Mouse (Mus musculus) heart, adult 2 months (tissue): ENCODE measurements at regions not wholly inside any gene's neighbourhood (a gene's known extent, or its start where the extent isn't known, plus 50 kb on each side); places are given as distances from the start of the nearest gene placed in this dataset.
"Not testable (repeated sequence)": the region's sequence is repeated elsewhere in the genome, so short reads cannot be mapped to it uniquely, and the experiment has no call there.

Experiments
- DNase-seq, 2 experiments: peaks; one replicate each; pipeline ENCODE4 v3.0.0; 2021
- H3K27ac ChIP-seq: fragments of 200-600 bp; 2 replicates; pipeline ENCODE4 v1.8.1; 2022
- H3K27me3 ChIP-seq: fragments of 200-500 bp; 2 replicates; pipeline ENCODE4 v1.6.1; 2012; ENCODE audit warnings: mild to moderate bottlenecking, low read length, inconsistent platforms, mixed read lengths; ENCODE audit not compliant: control insufficient read depth, insufficient read depth
- H3K36me3 ChIP-seq: fragments of 200-500 bp; 2 replicates; pipeline ENCODE4 v1.6.1; 2012; ENCODE audit warnings: low read length, inconsistent platforms; ENCODE audit not compliant: control insufficient read depth, insufficient read depth
- H3K4me1 ChIP-seq: fragments of 200-500 bp; 2 replicates; pipeline ENCODE4 v1.6.1; 2011; ENCODE audit warnings: low read length; ENCODE audit not compliant: control insufficient read depth, insufficient read depth
- H3K4me3 ChIP-seq: fragments of 200-600 bp; 2 replicates; pipeline ENCODE4 v1.8.1; 2022
- H3K79me2 ChIP-seq: fragments of 200-500 bp; replicated peaks from 2 replicates; pipeline ENCODE4 v1.6.1; 2012; ENCODE audit warnings: mild to moderate bottlenecking, inconsistent platforms, low read length, moderate library complexity, mixed read lengths; ENCODE audit not compliant: control insufficient read depth, insufficient read depth
- H3K9ac ChIP-seq: fragments of 200-500 bp; 2 replicates; pipeline ENCODE4 v1.6.1; 2012; ENCODE audit warnings: low read depth, mild to moderate bottlenecking, control low read depth, inconsistent platforms, low read length, mixed read lengths
- CTCF ChIP-seq: fragments of 200-600 bp; IDR thresholded peaks from 2 replicates; pipeline ENCODE4 v1.8.1; 2022; ENCODE audit warnings: antibody characterized with exemption, mild to moderate bottlenecking, moderate library complexity
- EP300 ChIP-seq: fragments of 200-500 bp; IDR thresholded peaks from 2 replicates; pipeline ENCODE4 v1.6.1; 2011; ENCODE audit warnings: low read depth, low read length, control low read depth; ENCODE audit not compliant: insufficient read depth
- POLR2A ChIP-seq: fragments of 200-500 bp; IDR thresholded peaks from 2 replicates; pipeline ENCODE4 v1.6.1; 2011; ENCODE audit warnings: mild to moderate bottlenecking, low read depth, low read length, control low read depth; ENCODE audit not compliant: insufficient read depth
- WGBS: fragments of 180-500 bp; shearing (Covaris S2); methylation state at CpG from one replicate; pipeline ENCODE4 v1.1.7; 2018; 5-methylcytosine and 5-hydroxymethylcytosine counted together
- intact Hi-C: fragments of 180-260 bp; cut with DNase I; formaldehyde crosslinking; loops from one replicate; pipeline ENCODE4 v1.15.1; 2025

- WGBS, result 58% methylated on average over 1 of the region's 1 CpGs
- intact Hi-C loops, result not testable (repeated sequence)
These were observed 884.0 kb upstream of the Lrrc4c start for GRCm38 (mm10) chr2:95433996-95434395.

GRCm38 (mm10) chr2:95440957-95441356 lies 877.0 kb upstream of the Lrrc4c start:
- no peak overlapping the region for H3K4me3 ChIP-seq
- no peak for DNase-seq
- H3K36me3 ChIP-seq, result no peaks in the 10 kb centered on the region
- no peak overlapping the region for H3K9ac ChIP-seq
- H3K27me3 ChIP-seq, result no peaks in the 10 kb centered on the region
- intact Hi-C loops, result no loop called here
- TF ChIP-seq POLR2A (no peak), EP300 (no peak), CTCF (no peak)
- no peak overlapping the region for H3K27ac ChIP-seq
- H3K4me1 ChIP-seq, result no peaks in the 10 kb centered on the region
- H3K79me2 ChIP-seq, result no peaks in the 10 kb centered on the region

More at GRCm38 (mm10) chr2:95433996-95434395, 884.0 kb upstream of the Lrrc4c start:
- H3K27ac ChIP-seq, H3K27me3 ChIP-seq, H3K9ac ChIP-seq, H3K79me2 ChIP-seq, H3K36me3 ChIP-seq, H3K4me1 ChIP-seq, DNase-seq, H3K4me3 ChIP-seq: not testable (repeated sequence)

- Histone ChIP-seq H3K27me3 (no peaks in the 10 kb centered on the region), H3K4me3 (no peak overlapping the region), H3K9ac (no peak overlapping the region), H3K27ac (no peak overlapping the region), H3K79me2 (no peaks in the 10 kb centered on the region), H3K36me3 (no peaks in the 10 kb centered on the region), H3K4me1 (no peaks in the 10 kb centered on the region)
- 77% methylated on average over 2 of the region's 2 CpGs for WGBS
- TF ChIP-seq POLR2A, result no peak
- no peak for TF ChIP-seq CTCF
- TF ChIP-seq EP300, result no peak
- no peak for DNase-seq
- intact Hi-C loops, result no loop called here
These were observed 874.6 kb upstream of the Lrrc4c start for GRCm38 (mm10) chr2:95443245-95443799.

GRCm38 (mm10) chr2:95448897-95449296 lies 869.1 kb upstream of the Lrrc4c start:
- Histone ChIP-seq H3K36me3 (no peaks in the 10 kb centered on the region), H3K27me3 (no peaks in the 10 kb centered on the region), H3K9ac (no peak overlapping the region), H3K4me1 (no peaks in the 10 kb centered on the region), H3K79me2 (no peaks in the 10 kb centered on the region), H3K4me3 (no peak overlapping the region), H3K27ac (no peak overlapping the region)
- 6% methylated on average over 1 of the region's 1 CpGs for WGBS
- TF ChIP-seq POLR2A (no peak), EP300 (no peak), CTCF (no peak)
- DNase-seq, result no peak
- intact Hi-C loops, result no loop called here

- TF ChIP-seq CTCF (no peak), EP300 (no peak), POLR2A (no peak)
- 69% methylated on average over 5 of the region's 5 CpGs for WGBS
These were observed 838.1 kb upstream of the Lrrc4c start for GRCm38 (mm10) chr2:95479827-95480226.

GRCm38 (mm10) chr2:95483397-95483796 lies 834.6 kb upstream of the Lrrc4c start:
- no peaks in the 10 kb centered on the region for H3K4me1 ChIP-seq
- no peak for DNase-seq
- intact Hi-C loops, result no loop called here
- H3K9ac ChIP-seq, result no peak overlapping the region
- 66% methylated on average over 2 of the region's 2 CpGs for WGBS
- no peaks in the 10 kb centered on the region for H3K79me2 ChIP-seq
- H3K4me3 ChIP-seq, result no peak overlapping the region
- no peaks in the 10 kb centered on the region for H3K36me3 ChIP-seq
- no peak overlapping the region for H3K27ac ChIP-seq
- H3K27me3 ChIP-seq, result no peaks in the 10 kb centered on the region
- no peak for TF ChIP-seq CTCF
- no peak for TF ChIP-seq EP300
- no peak for TF ChIP-seq POLR2A

More at GRCm38 (mm10) chr2:95479827-95480226, 838.1 kb upstream of the Lrrc4c start:
- H3K4me1 ChIP-seq, result no peaks in the 10 kb centered on the region
- no peak overlapping the region for H3K4me3 ChIP-seq
- H3K27ac ChIP-seq, result no peak overlapping the region
- no peaks in the 10 kb centered on the region for H3K36me3 ChIP-seq
- DNase-seq, result no peak
- no peak overlapping the region for H3K9ac ChIP-seq
- intact Hi-C loops, result no loop called here
- H3K79me2 ChIP-seq, result no peaks in the 10 kb centered on the region
- H3K27me3 ChIP-seq, result no peaks in the 10 kb centered on the region
